Mouse (Mus musculus) olfactory bulb, adult 2 months (tissue): ENCODE measurements at regions not wholly inside any gene's neighbourhood (a gene's known extent, or its start where the extent isn't known, plus 50 kb on each side); places are given as distances from the start of the nearest gene placed in this dataset.

ENCODE experiments used
- H3K27ac ChIP-seq: fragments of 200-500 bp; 2 replicates; pipeline ENCODE4 v1.5.1; 2012; ENCODE audit warnings: low read depth, low read length; ENCODE audit not compliant: insufficient read depth
- H3K4me1 ChIP-seq: fragments of 200-500 bp; 2 replicates; pipeline ENCODE4 v1.6.1; 2012; ENCODE audit warnings: low read length; ENCODE audit not compliant: control insufficient read depth, insufficient read depth
- H3K4me3 ChIP-seq: fragments of 200-500 bp; 2 replicates; pipeline ENCODE4 v1.5.1; 2012; ENCODE audit warnings: mild to moderate bottlenecking, low read depth, low read length, moderate library complexity; ENCODE audit not compliant: insufficient read depth
- CTCF ChIP-seq: fragments of 200-500 bp; IDR thresholded peaks from 2 replicates; pipeline ENCODE4 v1.5.1; 2012; ENCODE audit warnings: low read depth, mild to moderate bottlenecking, low read length, moderate library complexity; ENCODE audit not compliant: insufficient read depth
- POLR2A ChIP-seq: fragments of 200-500 bp; IDR thresholded peaks from 2 replicates; pipeline ENCODE4 v1.6.1; 2012; ENCODE audit warnings: mild to moderate bottlenecking, low read depth, low read length, moderate library complexity; ENCODE audit not compliant: insufficient read depth
- WGBS: fragments of 180-500 bp; shearing (Covaris S2); methylation state at CpG from one replicate; pipeline ENCODE4 v1.1.7; 2018; 5-methylcytosine and 5-hydroxymethylcytosine counted together

- Histone ChIP-seq H3K4me3 (no peak overlapping the region), H3K27ac (no peak overlapping the region), H3K4me1 (no peaks in the 10 kb centered on the region)
- TF ChIP-seq POLR2A (no peak), CTCF (no peak)
- 89% methylated on average over 9 of the region's 9 CpGs for WGBS
Observed at GRCm38 (mm10) chr2:131436149-131436548, 55.1 kb upstream of the Smox start.

- no peak overlapping the region for H3K4me3 ChIP-seq
- no peak overlapping the region for H3K27ac ChIP-seq
- no peak for TF ChIP-seq CTCF
- WGBS = 93% methylated on average over 4 of the region's 4 CpGs
- 0 out of 2 replicates have a peak, but pooled peaks cover 3% of the 10 kb centered on the region for H3K4me1 ChIP-seq
Observed at GRCm38 (mm10) chr2:131430474-131430873, 60.8 kb upstream of the Smox start.

DNA sequence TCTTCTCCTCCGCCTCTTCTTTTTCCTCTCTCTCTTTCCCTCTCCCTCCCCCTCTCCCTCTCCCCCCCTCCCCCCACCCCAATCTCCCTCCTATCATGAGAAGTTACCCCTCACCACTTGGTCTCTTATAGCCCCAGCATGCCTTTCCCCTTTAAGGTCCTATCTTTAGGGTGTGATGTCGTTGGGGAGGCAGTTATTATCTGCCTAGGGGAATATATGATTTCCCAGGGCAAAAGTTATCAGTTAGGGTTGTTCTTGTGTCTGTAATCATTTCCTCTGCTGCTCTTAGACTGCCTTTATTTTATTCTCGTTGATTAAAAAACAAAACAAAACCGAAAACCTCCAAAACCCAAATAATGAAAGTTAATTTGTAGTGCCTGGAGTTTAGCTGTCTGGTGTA is 63.2 kb upstream of the Smox start:
- no peak for TF ChIP-seq CTCF
- TF ChIP-seq POLR2A = no peak
- 68% methylated on average over 4 of the region's 4 CpGs for WGBS
- no peak overlapping the region for H3K4me3 ChIP-seq

DNA sequence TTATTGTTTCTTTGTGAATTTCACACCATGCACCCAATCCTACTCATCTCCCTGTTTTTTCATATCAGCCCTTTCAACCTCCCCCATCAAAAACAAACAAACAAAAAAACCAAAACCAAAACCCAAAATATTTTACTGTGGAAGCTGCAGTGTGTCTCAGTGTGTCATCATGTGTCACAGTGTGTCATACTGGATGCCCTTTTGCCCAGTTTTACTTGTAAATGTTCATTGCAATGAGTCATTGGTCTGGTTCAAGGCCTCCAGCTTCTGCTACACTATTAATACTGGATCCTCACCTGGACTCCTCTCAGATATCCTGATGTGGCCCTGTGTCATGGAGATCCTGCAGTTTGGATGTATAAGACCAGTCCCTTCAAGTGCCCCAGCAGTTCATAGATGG is 64.4 kb upstream of the Smox start:
- Histone ChIP-seq H3K27ac (no peak overlapping the region), H3K4me1 (peaks cover 6% of the 10 kb centered on the region), H3K4me3 (no peak overlapping the region)
- TF ChIP-seq CTCF (no peak), POLR2A (no peak)

More for the DNA sequence above, 63.2 kb upstream of the Smox start:
- H3K27ac ChIP-seq = no peak overlapping the region
- peaks cover 4% of the 10 kb centered on the region for H3K4me1 ChIP-seq

- no peak for TF ChIP-seq CTCF
- TF ChIP-seq POLR2A = no peak
- H3K4me1 ChIP-seq = peaks cover 6% of the 10 kb centered on the region
- 71% methylated on average over 11 of the region's 11 CpGs for WGBS
Observed at GRCm38 (mm10) chr2:131423616-131424320, 67.5 kb upstream of the Smox start.

GRCm38 (mm10) chr2:131422907-131423445 is 68.3 kb upstream of the Smox start:
- Histone ChIP-seq H3K4me3 (peak overlapping the region; percentile 53), H3K4me1 (peaks cover 6% of the 10 kb centered on the region), H3K27ac (no peak overlapping the region; the same call in 1 of the 2 replicates)
- WGBS = under 1% methylated on average over 13 of the region's 13 CpGs
- TF ChIP-seq POLR2A = no peak
- peak; percentile 79; the same call in 1 of the 2 replicates for TF ChIP-seq CTCF

More at GRCm38 (mm10) chr2:131423616-131424320, 67.5 kb upstream of the Smox start:
- H3K4me3 ChIP-seq = no peak overlapping the region
- no peak overlapping the region for H3K27ac ChIP-seq

DNA sequence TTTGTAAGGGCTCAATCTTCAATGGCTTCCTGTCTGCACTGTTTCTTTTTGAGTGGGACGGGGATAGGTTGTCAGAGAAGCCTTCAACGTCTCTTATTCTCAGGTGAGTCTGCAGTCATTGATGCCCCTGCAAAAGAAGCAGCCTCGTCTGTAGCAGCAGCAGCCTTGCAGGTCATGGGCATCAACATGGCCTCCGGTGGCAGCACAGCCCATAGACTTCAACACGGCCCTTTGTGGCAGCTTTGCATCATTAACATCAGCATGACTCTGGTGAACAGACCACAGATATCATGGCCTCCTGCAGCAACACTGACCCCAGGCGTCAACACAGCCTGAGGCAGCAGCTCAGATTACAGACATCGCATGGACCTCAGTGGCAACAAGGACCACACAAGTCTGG is 65.4 kb upstream of the Rnf24 start:
- 81% methylated on average over 7 of the region's 7 CpGs for WGBS
- no peak for TF ChIP-seq CTCF
- TF ChIP-seq POLR2A = no peak

GRCm38 (mm10) chr2:131417472-131417871 is 64.8 kb upstream of the Rnf24 start:
- H3K4me3 ChIP-seq = no peak overlapping the region
- no peaks in the 10 kb centered on the region for H3K4me1 ChIP-seq
- H3K27ac ChIP-seq = no peak overlapping the region
- WGBS = 88% methylated on average over 2 of the region's 2 CpGs
- TF ChIP-seq CTCF = no peak
- TF ChIP-seq POLR2A = no peak

More for the DNA sequence above, 65.4 kb upstream of the Rnf24 start:
- H3K27ac ChIP-seq = no peak overlapping the region
- peaks cover 3% of the 10 kb centered on the region for H3K4me1 ChIP-seq
- H3K4me3 ChIP-seq = no peak overlapping the region

DNA sequence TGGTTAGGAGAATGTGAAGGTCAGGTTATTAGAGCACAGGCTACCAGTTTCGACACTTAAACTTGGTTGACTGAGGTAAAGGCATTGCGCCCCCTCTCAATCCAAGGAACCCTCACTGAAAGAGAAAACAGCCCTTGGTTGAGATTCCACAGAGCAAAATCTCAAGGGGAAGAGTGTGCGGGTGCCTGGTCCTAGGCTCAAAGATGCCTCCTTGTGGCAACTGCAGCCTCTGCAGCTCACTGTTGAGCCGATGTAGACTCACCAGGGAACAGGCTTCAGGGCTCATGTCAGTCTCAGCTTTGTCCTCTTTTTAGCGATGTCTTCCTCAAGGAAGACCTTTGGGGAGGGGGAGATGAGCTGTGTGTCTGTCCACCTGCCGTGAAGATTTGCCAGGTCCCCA is 63.8 kb upstream of the Rnf24 start:
- TF ChIP-seq POLR2A (no peak), CTCF (peak; percentile 89)
- no peak overlapping the region for H3K4me3 ChIP-seq
- WGBS = 25% methylated on average over 6 of the region's 6 CpGs
- H3K27ac ChIP-seq = no peak overlapping the region
- H3K4me1 ChIP-seq = no peaks in the 10 kb centered on the region

GRCm38 (mm10) chr2:131410906-131411520 is 58.3 kb upstream of the Rnf24 start:
- Histone ChIP-seq H3K4me1 (no peaks in the 10 kb centered on the region), H3K27ac (no peak overlapping the region), H3K4me3 (no peak overlapping the region)
- WGBS = 79% methylated on average over 5 of the region's 5 CpGs
- TF ChIP-seq CTCF = no peak
